In the genomic region with DNA sequence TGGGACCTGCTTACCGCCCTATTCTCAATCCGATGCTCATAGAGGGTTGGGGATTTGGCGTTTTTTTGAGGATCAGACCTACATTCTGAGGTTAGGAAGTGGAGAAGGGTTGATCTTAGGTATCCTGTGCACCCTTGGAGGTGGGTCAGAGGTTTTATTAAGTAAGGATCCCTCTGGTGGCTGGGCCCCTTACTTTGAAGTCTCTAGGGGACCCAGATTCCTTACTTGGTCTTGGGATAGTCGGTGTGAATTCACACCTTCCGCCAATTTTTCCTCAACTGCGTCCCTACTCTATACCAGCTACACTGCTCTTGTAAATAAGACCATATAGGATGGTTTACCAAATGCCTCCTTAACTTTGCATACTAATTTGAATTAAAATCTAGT, we compare ENCODE assay signal across 7 mouse cellular contexts. TPM values are rescaled to one million over a fixed set of nuclear protein-coding genes. Genes with fewer than 3 reads are reported as not detected.
DNase-seq lines count a peak whose midpoint lies in the region; ATAC-seq and TF ChIP-seq lines count a peak whose summit lies in the region.

No protein-coding gene starts in this region.

- ATAC-seq in megakaryocyte, adult 5-6 weeks (ENCODE audit: poor library complexity, severe bottlenecking), result no peak
- peak; percentile 12; the same call in 1 of the 2 replicates for ATAC-seq in forebrain, embryonic 12.5 days (ENCODE audit: low FRiP score)
- ATAC-seq in limb, embryonic 14.5 days (ENCODE audit: low FRiP score, low read depth), result no peak
- no peak for ATAC-seq in stomach, embryonic 15.5 days (ENCODE audit: insufficient read depth, low FRiP score, low read depth)

- peak; percentile 6 for DNase-seq in limb, embryonic 14.5 days (ENCODE audit: low spot score)
- DNase-seq in right cerebral cortex, postnatal 36 days (ENCODE audit: low spot score in 2 of 2), result no peak
- no peak for DNase-seq in adrenal gland, postnatal 4 days (ENCODE audit: low spot score in 2 of 2)

- no peaks in the 10 kb centered on the region for H3K9me3 ChIP-seq in megakaryocyte, embryonic 14.5 days
- H3K9me3 ChIP-seq in forebrain, embryonic 12.5 days, result no peaks in the 10 kb centered on the region
- no peaks in the 10 kb centered on the region for H3K9me3 ChIP-seq in limb, embryonic 14.5 days (ENCODE audit: control insufficient read depth, low read length)
- no peaks in the 10 kb centered on the region for H3K9me3 ChIP-seq in stomach, embryonic 15.5 days

- H3K4me3 ChIP-seq in megakaryocyte, embryonic 14.5 days (replicated peaks), result peak overlapping the region; percentile 94
- H3K4me3 ChIP-seq in forebrain, embryonic 12.5 days (replicated peaks), result peak overlapping the region; percentile 71
- H3K4me3 ChIP-seq in limb, embryonic 14.5 days (replicated peaks; ENCODE audit: low read length), result peak overlapping the region; percentile 63
- H3K4me3 ChIP-seq in stomach, embryonic 15.5 days (replicated peaks), result peak overlapping the region; percentile 60

- no peaks in the 10 kb centered on the region for H3K36me3 ChIP-seq in megakaryocyte, embryonic 14.5 days (replicated peaks; ENCODE audit: low read length)
- H3K36me3 ChIP-seq in forebrain, embryonic 12.5 days (replicated peaks), result no peaks in the 10 kb centered on the region
- H3K36me3 ChIP-seq in limb, embryonic 14.5 days (ENCODE audit: control insufficient read depth, insufficient read depth, low read length), result no peaks in the 10 kb centered on the region
- H3K36me3 ChIP-seq in stomach, embryonic 15.5 days, result no peaks in the 10 kb centered on the region

- H3K27ac ChIP-seq in forebrain, embryonic 12.5 days, result no peak overlapping the region
- no peak overlapping the region for H3K27ac ChIP-seq in limb, embryonic 14.5 days (replicated peaks; ENCODE audit: low read depth, low read length)
- no peak overlapping the region for H3K27ac ChIP-seq in stomach, embryonic 15.5 days

- H3K4me2 ChIP-seq in forebrain, embryonic 12.5 days, result peak overlapping the region; percentile 96
- peak overlapping the region; percentile 89 for H3K4me2 ChIP-seq in limb, embryonic 14.5 days (replicated peaks; ENCODE audit: low read depth, low read length, severe bottlenecking)
- H3K4me2 ChIP-seq in stomach, embryonic 15.5 days, result peak overlapping the region; percentile 78

- H3K9ac ChIP-seq in forebrain, embryonic 12.5 days, result peak overlapping the region; percentile 63
- peak overlapping the region; percentile 63 for H3K9ac ChIP-seq in limb, embryonic 14.5 days (ENCODE audit: low read depth, low read length, severe bottlenecking)
- 0 out of 2 replicates have a peak overlapping the region, but pooled peaks have one; percentile 32 for H3K9ac ChIP-seq in stomach, embryonic 15.5 days

- peaks cover 30% of the 10 kb centered on the region for H3K4me1 ChIP-seq in megakaryocyte, embryonic 14.5 days
- peaks cover 21% of the 10 kb centered on the region for H3K4me1 ChIP-seq in forebrain, embryonic 12.5 days
- peaks cover 10% of the 10 kb centered on the region; the same call in 1 of the 2 replicates for H3K4me1 ChIP-seq in limb, embryonic 14.5 days (ENCODE audit: control insufficient read depth, insufficient read depth, low read length)
- H3K4me1 ChIP-seq in stomach, embryonic 15.5 days, result peaks cover 4% of the 10 kb centered on the region; the same call in 1 of the 2 replicates

- H3K27me3 ChIP-seq in megakaryocyte, embryonic 14.5 days (replicated peaks), result peaks cover 41% of the 10 kb centered on the region
- peaks cover 40% of the 10 kb centered on the region for H3K27me3 ChIP-seq in forebrain, embryonic 12.5 days
- H3K27me3 ChIP-seq in limb, embryonic 14.5 days (ENCODE audit: control insufficient read depth, insufficient read depth, low read length), result peaks cover 13% of the 10 kb centered on the region; the same call in 1 of the 2 replicates
- H3K27me3 ChIP-seq in stomach, embryonic 15.5 days (replicated peaks), result peaks cover 14% of the 10 kb centered on the region

- WGBS in forebrain, embryonic 12.5 days, result 11% methylated on average over 6 of the region's 6 CpGs
- 6% methylated on average over 6 of the region's 6 CpGs for WGBS in limb, embryonic 14.5 days
- WGBS in stomach, embryonic 15.5 days, result 16% methylated on average over 6 of the region's 6 CpGs

- TF ChIP-seq POLR2A in limb, embryonic 14.5 days (IDR thresholded peaks at IDR 0.05; ENCODE audit: borderline replicate concordance, extremely low read depth, insufficient read depth, insufficient read length), result no peak

RNA-seq across cellular contexts. Expression of gene Dock10, which starts 0.5 kb away (rescaled TPM):
- polyA plus RNA-seq in megakaryocyte, embryonic 14.5 days (2012; ENCODE audit: insufficient read depth, low replicate concordance), result 0.46 TPM in 1 of 2 replicates, not detected in the other
- 168 and 183 TPM in 2 replicates for total RNA-seq in megakaryocyte, adult 5-6 weeks (2015)
- 149 and 166 TPM in 2 replicates for total RNA-seq in megakaryocyte, adult 5-6 weeks (2017)
- 2.3 and 2.8 TPM in 2 replicates for polyA plus RNA-seq in forebrain, embryonic 12.5 days (2016; fragmentation: Nextera tagmentation; extraction: Ambion mirVana)
- 8.1 and 9.1 TPM in 2 replicates for polyA plus RNA-seq in limb, embryonic 14.5 days (2012; rRNA removed)
- 7.2 and 8.2 TPM in 2 replicates for polyA plus RNA-seq in limb, embryonic 14.5 days (2014; fragmentation: Nextera tagmentation; extraction: Ambion mirVana)
- 5.8 and 6.2 TPM in 2 replicates for polyA plus RNA-seq in stomach, embryonic 15.5 days (2015; fragmentation: Nextera tagmentation; extraction: Ambion mirVana)
- total RNA-seq in adrenal gland, postnatal 4 days (2021), result 10 to 100 TPM; 31.1 to 33.7 TPM
